Mouse (Mus musculus): ENCODE data around the gene Apon. TPM values are rescaled to one million over a fixed set of nuclear protein-coding genes. Genes with fewer than 3 reads are reported as not detected.
A peak's percentile ranks its signal among the peaks of the same experiment; 100 is the strongest.

Gene Apon
- polyA plus RNA-seq, 1 experiment from 2014 or later: 0.18 TPM

- Histone ChIP-seq H3K27me3 (ENCODE audit: insufficient read depth, poor library complexity, severe bottlenecking) (no peaks in the 10 kb centered on the region), H3K4me1 (peaks cover 5% of the 10 kb centered on the region; the same call in 1 of the 2 replicates), H3K4me3 (no peak overlapping the region), H3K27ac (0 out of 2 replicates have a peak overlapping the region, but pooled peaks have one; percentile 10), H3K9me3 (no peaks in the 10 kb centered on the region), H3K36me3 (peaks cover 9% of the 10 kb centered on the region; the same call in 1 of the 2 replicates)
- DNase-seq (ENCODE audit: low spot score): no peak
- WGBS: 69% methylated on average over 13 of the region's 13 CpGs
Measured at GRCm38 (mm10) chr10:128296370-128297090, 42.6 kb downstream of the Apon start.

GRCm38 (mm10) chr10:128297221-128297620 is 43.3 kb downstream of the Apon start:
- H3K9me3 ChIP-seq: no peaks in the 10 kb centered on the region
- no peaks in the 10 kb centered on the region for H3K27me3 ChIP-seq (ENCODE audit: insufficient read depth, poor library complexity, severe bottlenecking)
- no peak for DNase-seq (ENCODE audit: low spot score)
- H3K27ac ChIP-seq: peak overlapping the region; percentile 17; the same call in 1 of the 2 replicates
- H3K36me3 ChIP-seq: peaks cover 4% of the 10 kb centered on the region; the same call in 1 of the 2 replicates
- WGBS: 82% methylated on average over 4 of the region's 4 CpGs
- H3K4me1 ChIP-seq: peaks cover 7% of the 10 kb centered on the region; the same call in 1 of the 2 replicates
- H3K4me3 ChIP-seq: no peak overlapping the region

- WGBS: 61% methylated on average over 11 of the region's 11 CpGs
- Histone ChIP-seq H3K27ac (peak overlapping the region; percentile 17), H3K4me3 (no peak overlapping the region)
Measured at GRCm38 (mm10) chr10:128297622-128298021, 43.7 kb downstream of the Apon start.

GRCm38 (mm10) chr10:128298243-128298642 is 44.3 kb downstream of the Apon start:
- Histone ChIP-seq H3K4me3 (no peak overlapping the region), H3K27ac (peak overlapping the region; percentile 17; the same call in 1 of the 2 replicates)
- WGBS: 62% methylated on average over 6 of the region's 6 CpGs

More at GRCm38 (mm10) chr10:128297622-128298021, 43.7 kb downstream of the Apon start:
- DNase-seq (ENCODE audit: low spot score): peak; percentile 83
- Histone ChIP-seq H3K4me1 (peaks cover 11% of the 10 kb centered on the region; the same call in 1 of the 2 replicates), H3K36me3 (no peaks in the 10 kb centered on the region), H3K9me3 (no peaks in the 10 kb centered on the region), H3K27me3 (ENCODE audit: insufficient read depth, poor library complexity, severe bottlenecking) (no peaks in the 10 kb centered on the region)

GRCm38 (mm10) chr10:128298702-128299171 is 44.8 kb downstream of the Apon start, which contains the start of gene Il23a:
Gene Il23a, minus strand, starts transcription at chr10:128298752.
- peaks cover 12% of the 10 kb centered on the region for H3K4me1 ChIP-seq
- no peak for DNase-seq (ENCODE audit: low spot score)
- H3K27ac ChIP-seq: peak within 1 kb of the TSS; percentile 17
- H3K9me3 ChIP-seq: no peaks in the 10 kb centered on the region
- H3K4me3 ChIP-seq: no peak within 1 kb of the TSS
- WGBS: 76% methylated on average over 11 of the region's 11 CpGs
- no peaks in the 10 kb centered on the region for H3K36me3 ChIP-seq
- H3K27me3 ChIP-seq (ENCODE audit: insufficient read depth, poor library complexity, severe bottlenecking): no peaks in the 10 kb centered on the region

More at GRCm38 (mm10) chr10:128298243-128298642, 44.3 kb downstream of the Apon start:
- no peaks in the 10 kb centered on the region for H3K27me3 ChIP-seq (ENCODE audit: insufficient read depth, poor library complexity, severe bottlenecking)
- no peak for DNase-seq (ENCODE audit: low spot score)
- no peaks in the 10 kb centered on the region for H3K9me3 ChIP-seq
- H3K4me1 ChIP-seq: peaks cover 12% of the 10 kb centered on the region; the same call in 1 of the 2 replicates
- no peaks in the 10 kb centered on the region for H3K36me3 ChIP-seq

GRCm38 (mm10) chr10:128302357-128302756 is 48.5 kb downstream of the Apon start:
- peak overlapping the region; percentile 74 for H3K4me3 ChIP-seq
- WGBS: 37% methylated on average over 3 of the region's 3 CpGs
- H3K27ac ChIP-seq: peak overlapping the region; percentile 96
- peaks cover 8% of the 10 kb centered on the region for H3K36me3 ChIP-seq
- DNase-seq (ENCODE audit: low spot score): no peak
- peaks cover 20% of the 10 kb centered on the region for H3K4me1 ChIP-seq
- H3K9me3 ChIP-seq: no peaks in the 10 kb centered on the region
- no peaks in the 10 kb centered on the region for H3K27me3 ChIP-seq (ENCODE audit: insufficient read depth, poor library complexity, severe bottlenecking)

GRCm38 (mm10) chr10:128302785-128303125 is 48.9 kb downstream of the Apon start:
- Histone ChIP-seq H3K4me3 (peak overlapping the region; percentile 74), H3K27ac (peak overlapping the region; percentile 96), H3K9me3 (no peaks in the 10 kb centered on the region), H3K27me3 (ENCODE audit: insufficient read depth, poor library complexity, severe bottlenecking) (no peaks in the 10 kb centered on the region), H3K36me3 (peaks cover 8% of the 10 kb centered on the region), H3K4me1 (peaks cover 16% of the 10 kb centered on the region)
- under 1% methylated on average over 9 of the region's 9 CpGs for WGBS
- DNase-seq (ENCODE audit: low spot score): no peak

GRCm38 (mm10) chr10:128303126-128304021 is 49.5 kb downstream of the Apon start, which contains the start of gene Pan2:
Gene Pan2, plus strand, starts transcription at chr10:128303335.
- H3K27me3 ChIP-seq (ENCODE audit: insufficient read depth, poor library complexity, severe bottlenecking): no peaks in the 10 kb centered on the region
- H3K4me1 ChIP-seq: peaks cover 15% of the 10 kb centered on the region
- no peaks in the 10 kb centered on the region for H3K9me3 ChIP-seq
- H3K4me3 ChIP-seq: peak within 1 kb of the TSS; percentile 74
- peaks cover 14% of the 10 kb centered on the region for H3K36me3 ChIP-seq
- WGBS: 2% methylated on average over 37 of the region's 37 CpGs
- peak within 1 kb of the TSS; percentile 96 for H3K27ac ChIP-seq
- DNase-seq (ENCODE audit: low spot score): peak; percentile 100

Other genes starting within 250 kb of the Apon start
- gene Hsd17b6, start 246.5 kb upstream of the Apon start, polyA plus RNA-seq (2016; fragmentation: Nextera tagmentation; extraction: Ambion mirVana): not detected in 2 replicates
- gene Prim1, start 238.9 kb upstream of the Apon start, polyA plus RNA-seq (2016; fragmentation: Nextera tagmentation; extraction: Ambion mirVana): 66.7 and 80.5 TPM in 2 replicates
- 639 and 790 TPM in 2 replicates for gene Naca, start 218.5 kb upstream of the Apon start, polyA plus RNA-seq (2016; fragmentation: Nextera tagmentation; extraction: Ambion mirVana)
- 403 and 465 TPM in 2 replicates for gene Ptges3, start 195.1 kb upstream of the Apon start, polyA plus RNA-seq (2016; fragmentation: Nextera tagmentation; extraction: Ambion mirVana)
- gene Atp5b, start 170.8 kb upstream of the Apon start, polyA plus RNA-seq (2016; fragmentation: Nextera tagmentation; extraction: Ambion mirVana): 3,536 and 4,735 TPM in 2 replicates
- gene Baz2a, start 162.5 kb upstream of the Apon start, polyA plus RNA-seq (2016; fragmentation: Nextera tagmentation; extraction: Ambion mirVana): 10.1 and 12.0 TPM in 2 replicates
- 32.5 and 38.6 TPM in 2 replicates for gene Rbms2, start 73.8 kb upstream of the Apon start, polyA plus RNA-seq (2016; fragmentation: Nextera tagmentation; extraction: Ambion mirVana)
- 0.86 and 1.1 TPM in 2 replicates for gene Gls2, start 59.6 kb upstream of the Apon start, polyA plus RNA-seq (2016; fragmentation: Nextera tagmentation; extraction: Ambion mirVana)
- gene Spryd4, start 42.3 kb upstream of the Apon start, polyA plus RNA-seq (2016; fragmentation: Nextera tagmentation; extraction: Ambion mirVana): 37.9 and 41.9 TPM in 2 replicates
- not detected in 2 replicates for gene Mip, start 28.3 kb upstream of the Apon start, polyA plus RNA-seq (2016; fragmentation: Nextera tagmentation; extraction: Ambion mirVana)
- 48.1 and 69.3 TPM in 2 replicates for gene Timeless, start 22.0 kb upstream of the Apon start, polyA plus RNA-seq (2016; fragmentation: Nextera tagmentation; extraction: Ambion mirVana)
- gene Apof, start 14.6 kb downstream of the Apon start, polyA plus RNA-seq (2016; fragmentation: Nextera tagmentation; extraction: Ambion mirVana): 0.11 and 3.9 TPM in 2 replicates
- 10.8 and 11.0 TPM in 2 replicates for gene Stat2, start 16.5 kb downstream of the Apon start, polyA plus RNA-seq (2016; fragmentation: Nextera tagmentation; extraction: Ambion mirVana)
- 0.25 and 0.48 TPM in 2 replicates for gene Il23a, start 44.7 kb downstream of the Apon start, polyA plus RNA-seq (2016; fragmentation: Nextera tagmentation; extraction: Ambion mirVana)
- gene Pan2, start 49.2 kb downstream of the Apon start, polyA plus RNA-seq (2016; fragmentation: Nextera tagmentation; extraction: Ambion mirVana): 29.9 and 31.4 TPM in 2 replicates
- 220 and 255 TPM in 2 replicates for gene Cnpy2, start 68.4 kb downstream of the Apon start, polyA plus RNA-seq (2016; fragmentation: Nextera tagmentation; extraction: Ambion mirVana)
- 347 and 474 TPM in 2 replicates for gene Cs, start 83.6 kb downstream of the Apon start, polyA plus RNA-seq (2016; fragmentation: Nextera tagmentation; extraction: Ambion mirVana)
- 9.7 and 10.7 TPM in 2 replicates for gene Coq10a, start 114.9 kb downstream of the Apon start, polyA plus RNA-seq (2016; fragmentation: Nextera tagmentation; extraction: Ambion mirVana)
- gene Ankrd52, start 123.0 kb downstream of the Apon start, polyA plus RNA-seq (2016; fragmentation: Nextera tagmentation; extraction: Ambion mirVana): 10.9 and 12.7 TPM in 2 replicates
- gene Slc39a5, start 147.1 kb downstream of the Apon start, polyA plus RNA-seq (2016; fragmentation: Nextera tagmentation; extraction: Ambion mirVana): 0.07 and 2.4 TPM in 2 replicates
- 76.5 and 87.9 TPM in 2 replicates for gene Nabp2, start 157.4 kb downstream of the Apon start, polyA plus RNA-seq (2016; fragmentation: Nextera tagmentation; extraction: Ambion mirVana)
- 31.0 and 34.3 TPM in 2 replicates for gene Rnf41, start 157.6 kb downstream of the Apon start, polyA plus RNA-seq (2016; fragmentation: Nextera tagmentation; extraction: Ambion mirVana)
- gene Smarcc2, start 205.2 kb downstream of the Apon start, polyA plus RNA-seq (2016; fragmentation: Nextera tagmentation; extraction: Ambion mirVana): 66.0 and 68.7 TPM in 2 replicates
- 1,508 and 1,550 TPM in 2 replicates for gene Myl6, start 240.0 kb downstream of the Apon start, polyA plus RNA-seq (2016; fragmentation: Nextera tagmentation; extraction: Ambion mirVana)
- 3.2 and 4.0 TPM in 2 replicates for gene Myl6b, start 244.6 kb downstream of the Apon start, polyA plus RNA-seq (2016; fragmentation: Nextera tagmentation; extraction: Ambion mirVana)

Data from heart, embryonic 10.5 days (tissue).